Mouse (Mus musculus) layer of hippocampus, adult 11-12 months (tissue): Measurements from ENCODE around the gene Cxcr5.
A peak's percentile ranks its signal among the peaks of the same experiment; 100 is the strongest.

Experiments used
- DNase-seq: peaks from one replicate; pipeline ENCODE4 v3.0.0; 2022; ENCODE audit warnings: low spot score

The Cxcr5 gene

GRCm38 (mm10) chr9:44509487-44510354 is 52.0 kb downstream of the Cxcr5 start:
- peak; percentile 83 for DNase-seq

- DNase-seq = no peak
These were observed 52.8 kb downstream of the Cxcr5 start for GRCm38 (mm10) chr9:44508721-44509486.

GRCm38 (mm10) chr9:44508124-44508619 is 53.5 kb downstream of the Cxcr5 start:
- DNase-seq = peak; percentile 3

- DNase-seq = peak; percentile 7
These were observed 54.3 kb downstream of the Cxcr5 start for GRCm38 (mm10) chr9:44507345-44507744.

- DNase-seq = peak; percentile 5
These were observed 55.1 kb downstream of the Cxcr5 start for GRCm38 (mm10) chr9:44506566-44506965.

- DNase-seq = peak; percentile 7
These were observed 55.7 kb downstream of the Cxcr5 start for GRCm38 (mm10) chr9:44505824-44506467.

- peak; percentile 9 for DNase-seq
These were observed 56.5 kb downstream of the Cxcr5 start for GRCm38 (mm10) chr9:44504893-44505823.

GRCm38 (mm10) chr9:44502006-44502405 is 59.7 kb downstream of the Cxcr5 start:
- peak; percentile 85 for DNase-seq

- DNase-seq = no peak
These were observed 60.3 kb downstream of the Cxcr5 start for GRCm38 (mm10) chr9:44501206-44501879.

GRCm38 (mm10) chr9:44500638-44501175 is 61.0 kb downstream of the Cxcr5 start:
- no peak for DNase-seq

- DNase-seq = no peak
These were observed 61.5 kb downstream of the Cxcr5 start for GRCm38 (mm10) chr9:44500163-44500533.

- DNase-seq = no peak
These were observed 62.1 kb downstream of the Cxcr5 start for GRCm38 (mm10) chr9:44499356-44500162.

GRCm38 (mm10) chr9:44498421-44499355 is 63.0 kb downstream of the Cxcr5 start:
- DNase-seq = peak; percentile 74

GRCm38 (mm10) chr9:44497624-44498377 is 63.9 kb downstream of the Cxcr5 start:
- no peak for DNase-seq

GRCm38 (mm10) chr9:44496803-44497461 is 64.7 kb downstream of the Cxcr5 start:
- no peak for DNase-seq

- no peak for DNase-seq
These were observed 65.8 kb downstream of the Cxcr5 start for GRCm38 (mm10) chr9:44495810-44496344.
